Mouse (Mus musculus) heart, postnatal 4 days (tissue): ENCODE measurements around the gene Spag17. TPM values are rescaled to one million over a fixed set of nuclear protein-coding genes. Genes with fewer than 3 reads are reported as not detected.

Experiments used
- DNase-seq: peaks from one replicate; pipeline ENCODE4 v3.0.0; 2021
- total RNA-seq, 2 experiments: library from RNA; stranded (reverse); gene quantifications; 2 replicates each; pipeline ENCODE4 v1.2.3; 2021

Spag17 gene
- total RNA-seq, 2 experiments from 2014 or later = not detected

DNA sequence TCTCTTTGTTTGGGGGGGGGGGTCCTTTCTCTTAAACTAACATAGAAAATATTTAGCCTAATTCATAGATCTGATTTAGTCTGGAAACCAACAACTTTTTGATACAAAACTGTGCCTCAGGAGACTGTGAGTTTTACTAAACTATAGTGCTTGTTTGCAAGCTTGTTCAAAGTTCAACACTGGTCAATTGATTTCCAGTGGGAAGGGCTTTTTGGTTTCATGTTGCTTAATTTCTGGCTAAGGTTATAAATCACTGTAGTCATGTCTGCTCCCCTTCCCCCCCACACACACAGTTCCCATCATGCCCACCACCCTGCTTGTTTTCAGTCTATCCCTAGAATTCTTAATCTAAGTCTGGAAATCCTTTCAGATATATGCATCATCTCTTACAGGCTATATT is 279.8 kb downstream of the Spag17 start:
- no peak for DNase-seq

DNA sequence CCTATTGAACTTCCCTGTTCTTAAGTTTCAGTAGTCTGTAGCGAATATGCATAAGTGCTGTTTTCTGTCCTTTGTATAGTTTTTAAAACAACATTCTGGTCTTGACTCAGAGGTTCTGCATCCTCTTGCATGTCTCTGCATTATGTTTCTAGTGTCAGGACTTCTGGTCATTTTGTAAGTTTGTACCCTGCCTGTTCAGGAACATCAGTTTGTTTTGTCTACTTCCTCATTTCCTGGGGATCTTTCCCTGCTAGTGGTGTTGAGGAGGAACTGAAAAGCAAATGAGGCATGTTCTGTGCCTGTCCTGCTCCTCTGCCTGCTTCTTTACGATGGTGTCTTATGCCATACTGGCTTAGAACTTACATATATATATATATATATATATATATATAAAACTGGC is 290.8 kb downstream of the Spag17 start:
- DNase-seq = no peak

DNA sequence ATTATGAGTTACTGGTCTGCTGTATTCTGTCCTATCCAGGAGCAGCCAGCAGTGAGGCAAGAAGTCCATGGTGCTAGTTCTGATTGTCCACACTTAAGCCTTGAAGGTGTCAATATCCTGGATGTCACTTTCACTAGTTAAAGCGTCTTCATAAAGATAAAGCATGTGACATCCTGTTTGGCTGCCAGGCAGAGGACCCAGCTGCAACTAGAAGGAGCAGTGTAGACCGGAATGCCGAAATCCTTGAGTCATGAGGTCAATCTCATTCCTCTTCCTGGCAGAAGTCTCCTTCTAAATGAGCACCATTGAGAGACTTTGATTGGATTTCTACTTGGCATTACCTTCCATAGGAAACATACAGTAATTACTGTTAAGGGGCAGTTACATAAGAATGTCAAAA is 295.3 kb downstream of the Spag17 start:
- no peak for DNase-seq

DNA sequence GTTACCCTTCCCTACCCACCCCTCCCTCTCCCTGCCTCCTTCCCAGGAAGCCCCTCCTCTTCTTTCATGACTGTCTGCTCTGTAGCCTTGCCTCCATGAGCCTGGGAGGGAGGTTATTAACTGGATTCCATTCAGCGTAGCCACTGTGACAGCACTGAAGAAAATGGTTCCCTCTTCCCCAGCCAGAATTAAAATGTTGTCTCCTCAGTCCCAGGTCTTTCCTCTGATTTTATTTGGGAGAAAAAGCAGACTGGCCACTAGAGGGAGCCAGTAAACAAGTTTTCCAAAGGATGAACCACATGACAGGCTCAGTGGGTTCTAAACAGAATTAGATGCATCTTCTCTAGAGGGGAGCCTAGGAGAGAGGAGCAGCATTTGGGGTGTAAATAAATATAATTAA is 304.2 kb downstream of the Spag17 start:
- DNase-seq = peak; percentile 76

DNA sequence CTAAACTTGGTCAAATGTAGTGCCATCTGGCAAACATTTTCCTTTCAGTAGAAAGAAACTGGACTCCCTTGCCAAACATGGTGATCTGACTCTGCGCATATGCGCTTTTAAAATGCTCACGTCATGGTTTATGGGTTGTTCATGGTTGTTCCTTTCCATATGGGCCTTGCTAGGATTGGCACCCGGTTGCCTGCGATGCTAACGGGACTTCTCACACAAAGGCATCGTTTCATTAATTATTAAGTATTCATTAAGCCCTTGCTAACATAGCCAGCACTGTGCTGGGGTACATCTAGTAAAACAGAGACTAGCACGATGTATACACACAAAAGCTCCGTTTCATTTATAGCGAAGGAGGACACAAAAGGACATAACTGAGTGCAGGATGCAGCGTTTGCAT is 304.7 kb downstream of the Spag17 start:
- no peak for DNase-seq
